Mouse (Mus musculus) cerebellum, adult 2 months (tissue): Measurements from ENCODE around the gene E330021D16Rik.

Experiments used
- CTCF ChIP-seq: fragments of 200-500 bp; IDR thresholded peaks from 2 replicates; pipeline ENCODE4 v1.5.1; 2011; ENCODE audit warnings: low read depth, mild to moderate bottlenecking, control low read depth, low read length, moderate library complexity, borderline replicate concordance; ENCODE audit not compliant: insufficient read depth
- POLR2A ChIP-seq: fragments of 200-500 bp; IDR thresholded peaks from 2 replicates; pipeline ENCODE4 v1.6.1; 2011; ENCODE audit warnings: low read length, control low read depth, borderline replicate concordance; ENCODE audit not compliant: insufficient read depth

GRCm38 (mm10) chr6:136456302-136456701, 40.9 kb upstream of the E330021D16Rik start:
- TF ChIP-seq CTCF (no peak), POLR2A (no peak)
